Mouse (Mus musculus): Measurements from ENCODE around the gene Arf6. TPM values are rescaled to one million over a fixed set of nuclear protein-coding genes. Genes with fewer than 3 reads are reported as not detected.
"Not testable (repeated sequence)": the region's sequence is repeated elsewhere in the genome, so short reads cannot be mapped to it uniquely, and the experiment has no call there.

Gene Arf6
- polyA plus RNA-seq, 1 experiment from 2014 or later = 45.6 TPM

- Histone ChIP-seq H3K9me3 (replicated peaks) (no peaks in the 10 kb centered on the region), H3K27me3 (ENCODE audit: low read depth, poor library complexity, severe bottlenecking) (no peaks in the 10 kb centered on the region), H3K4me3 (no peak overlapping the region), H3K36me3 (peaks cover 47% of the 10 kb centered on the region), H3K4me1 (peaks cover 9% of the 10 kb centered on the region), H3K27ac (no peak overlapping the region)
- WGBS = 91% methylated on average over 11 of the region's 11 CpGs
- DNase-seq (ENCODE audit: low spot score) = peak; percentile 18
Observed at GRCm38 (mm10) chr12:69378558-69379454, 6.9 kb downstream of the Arf6 start.

GRCm38 (mm10) chr12:69382880-69383279 lies 10.9 kb downstream of the Arf6 start:
- 97% methylated on average over 1 of the region's 1 CpGs for WGBS
- H3K36me3 ChIP-seq = peaks cover 18% of the 10 kb centered on the region
- no peak overlapping the region for H3K4me3 ChIP-seq
- no peaks in the 10 kb centered on the region for H3K27me3 ChIP-seq (ENCODE audit: low read depth, poor library complexity, severe bottlenecking)
- no peaks in the 10 kb centered on the region for H3K9me3 ChIP-seq (replicated peaks)
- peak; percentile 4 for DNase-seq (ENCODE audit: low spot score)
- no peak overlapping the region for H3K27ac ChIP-seq
- H3K4me1 ChIP-seq = no peaks in the 10 kb centered on the region

- H3K27me3 ChIP-seq (ENCODE audit: low read depth, poor library complexity, severe bottlenecking) = no peaks in the 10 kb centered on the region
- no peak overlapping the region for H3K4me3 ChIP-seq
- no peaks in the 10 kb centered on the region for H3K9me3 ChIP-seq (replicated peaks)
- no peak for DNase-seq (ENCODE audit: low spot score)
- 86% methylated on average over 5 of the region's 5 CpGs for WGBS
- H3K27ac ChIP-seq = no peak overlapping the region
- H3K4me1 ChIP-seq = no peaks in the 10 kb centered on the region
- H3K36me3 ChIP-seq = 0 out of 2 replicates have a peak, but pooled peaks cover 4% of the 10 kb centered on the region
Observed at GRCm38 (mm10) chr12:69384606-69385005, 12.7 kb downstream of the Arf6 start.

GRCm38 (mm10) chr12:69385542-69386280 lies 13.8 kb downstream of the Arf6 start:
- WGBS = 88% methylated on average over 6 of the region's 6 CpGs
- Histone ChIP-seq H3K4me3 (no peak overlapping the region), H3K36me3 (no peaks in the 10 kb centered on the region), H3K9me3 (replicated peaks) (no peaks in the 10 kb centered on the region), H3K27me3 (ENCODE audit: low read depth, poor library complexity, severe bottlenecking) (no peaks in the 10 kb centered on the region), H3K4me1 (no peaks in the 10 kb centered on the region), H3K27ac (no peak overlapping the region)
- DNase-seq (ENCODE audit: low spot score) = peak; percentile 19

- not testable (repeated sequence) for H3K27me3 ChIP-seq (ENCODE audit: low read depth, poor library complexity, severe bottlenecking); H3K9me3 ChIP-seq (replicated peaks); H3K27ac ChIP-seq; H3K4me1 ChIP-seq; H3K4me3 ChIP-seq; H3K36me3 ChIP-seq
- 84% methylated on average over 12 of the region's 12 CpGs for WGBS
- DNase-seq (ENCODE audit: low spot score) = peak; percentile 7
Observed at GRCm38 (mm10) chr12:69386281-69386732, 14.4 kb downstream of the Arf6 start.

- Histone ChIP-seq H3K27ac (no peak overlapping the region), H3K36me3 (no peaks in the 10 kb centered on the region), H3K9me3 (replicated peaks) (no peaks in the 10 kb centered on the region), H3K27me3 (ENCODE audit: low read depth, poor library complexity, severe bottlenecking) (no peaks in the 10 kb centered on the region), H3K4me3 (no peak overlapping the region), H3K4me1 (no peaks in the 10 kb centered on the region)
- WGBS = 92% methylated on average over 10 of the region's 10 CpGs
- DNase-seq (ENCODE audit: low spot score) = peak; percentile 26
Observed at GRCm38 (mm10) chr12:69388321-69388869, 16.4 kb downstream of the Arf6 start.

GRCm38 (mm10) chr12:69389273-69389938 lies 17.5 kb downstream of the Arf6 start:
- H3K36me3 ChIP-seq = no peaks in the 10 kb centered on the region
- H3K9me3 ChIP-seq (replicated peaks) = no peaks in the 10 kb centered on the region
- no peaks in the 10 kb centered on the region for H3K27me3 ChIP-seq (ENCODE audit: low read depth, poor library complexity, severe bottlenecking)
- DNase-seq (ENCODE audit: low spot score) = no peak
- H3K4me1 ChIP-seq = no peaks in the 10 kb centered on the region
- 79% methylated on average over 7 of the region's 7 CpGs for WGBS
- no peak overlapping the region for H3K27ac ChIP-seq
- H3K4me3 ChIP-seq = no peak overlapping the region

GRCm38 (mm10) chr12:69390000-69390698 lies 18.2 kb downstream of the Arf6 start:
- no peaks in the 10 kb centered on the region for H3K27me3 ChIP-seq (ENCODE audit: low read depth, poor library complexity, severe bottlenecking)
- 85% methylated on average over 7 of the region's 7 CpGs for WGBS

GRCm38 (mm10) chr12:69393076-69393475 lies 21.1 kb downstream of the Arf6 start:
- no peaks in the 10 kb centered on the region for H3K27me3 ChIP-seq (ENCODE audit: low read depth, poor library complexity, severe bottlenecking)
- H3K27ac ChIP-seq = no peak overlapping the region
- no peaks in the 10 kb centered on the region for H3K4me1 ChIP-seq
- H3K36me3 ChIP-seq = no peaks in the 10 kb centered on the region
- WGBS = 81% methylated on average over 10 of the region's 10 CpGs
- H3K9me3 ChIP-seq (replicated peaks) = no peaks in the 10 kb centered on the region
- DNase-seq (ENCODE audit: low spot score) = no peak
- H3K4me3 ChIP-seq = no peak overlapping the region

More at GRCm38 (mm10) chr12:69390000-69390698, 18.2 kb downstream of the Arf6 start:
- no peaks in the 10 kb centered on the region for H3K4me1 ChIP-seq
- H3K4me3 ChIP-seq = no peak overlapping the region
- H3K36me3 ChIP-seq = no peaks in the 10 kb centered on the region
- no peaks in the 10 kb centered on the region for H3K9me3 ChIP-seq (replicated peaks)
- no peak for DNase-seq (ENCODE audit: low spot score)
- no peak overlapping the region for H3K27ac ChIP-seq

- Histone ChIP-seq H3K4me1 (no peaks in the 10 kb centered on the region), H3K27me3 (ENCODE audit: low read depth, poor library complexity, severe bottlenecking) (no peaks in the 10 kb centered on the region), H3K36me3 (no peaks in the 10 kb centered on the region), H3K27ac (no peak overlapping the region), H3K4me3 (no peak overlapping the region), H3K9me3 (replicated peaks) (no peaks in the 10 kb centered on the region)
- WGBS = 83% methylated on average over 6 of the region's 6 CpGs
- no peak for DNase-seq (ENCODE audit: low spot score)
Observed at GRCm38 (mm10) chr12:69394456-69394855, 22.5 kb downstream of the Arf6 start.

GRCm38 (mm10) chr12:69400367-69400766 lies 28.4 kb downstream of the Arf6 start:
- WGBS = 83% methylated on average over 4 of the region's 4 CpGs
- Histone ChIP-seq H3K36me3 (no peaks in the 10 kb centered on the region), H3K27ac (no peak overlapping the region), H3K4me3 (no peak overlapping the region), H3K4me1 (peaks cover 11% of the 10 kb centered on the region), H3K9me3 (replicated peaks) (no peaks in the 10 kb centered on the region), H3K27me3 (ENCODE audit: low read depth, poor library complexity, severe bottlenecking) (no peaks in the 10 kb centered on the region)
- no peak for DNase-seq (ENCODE audit: low spot score)

GRCm38 (mm10) chr12:69400871-69401286 lies 28.9 kb downstream of the Arf6 start:
- Histone ChIP-seq H3K27ac (no peak overlapping the region), H3K27me3 (ENCODE audit: low read depth, poor library complexity, severe bottlenecking) (no peaks in the 10 kb centered on the region), H3K9me3 (replicated peaks) (no peaks in the 10 kb centered on the region), H3K4me3 (no peak overlapping the region), H3K36me3 (no peaks in the 10 kb centered on the region), H3K4me1 (peaks cover 11% of the 10 kb centered on the region)
- no peak for DNase-seq (ENCODE audit: low spot score)
- 20% methylated on average over 2 of the region's 2 CpGs for WGBS
